Mouse (Mus musculus) thymus, adult 2 months (tissue): Measurements from ENCODE around the gene Sptbn4.

Experiments
- CTCF ChIP-seq: fragments of 200-500 bp; IDR thresholded peaks from 2 replicates; pipeline ENCODE4 v1.5.1; 2012; ENCODE audit warnings: mild to moderate bottlenecking, control low read depth, low read length, moderate library complexity, borderline replicate concordance; ENCODE audit not compliant: control insufficient read depth, poor library complexity, insufficient read depth; ENCODE audit errors: extremely low read depth
- POLR2A ChIP-seq: fragments of 200-500 bp; IDR thresholded peaks from 2 replicates; pipeline ENCODE4 v1.6.1; 2012; ENCODE audit warnings: mild to moderate bottlenecking, low read length, control low read depth, moderate library complexity; ENCODE audit not compliant: control insufficient read depth, poor library complexity, insufficient read depth; ENCODE audit errors: extremely low read depth

- TF ChIP-seq POLR2A (peak; percentile 48; the same call in 1 of the 2 replicates), CTCF (0 out of 2 replicates have a peak, but pooled peaks have one; percentile 41)
Observed at GRCm38 (mm10) chr7:27447419-27448286, at the start of gene Sptbn4, which contains the start of gene Blvrb.
